Mouse (Mus musculus): Measurements from ENCODE around the gene Ppid. TPM values are rescaled to one million over a fixed set of nuclear protein-coding genes. Genes with fewer than 3 reads are reported as not detected.
A peak's percentile ranks its signal among the peaks of the same experiment; 100 is the strongest.
"Not testable (repeated sequence)": the region's sequence is repeated elsewhere in the genome, so short reads cannot be mapped to it uniquely, and the experiment has no call there.

Gene Ppid
- total RNA-seq, 2 experiments from 2014 or later, result 37.6 to 39.4 TPM

DNA sequence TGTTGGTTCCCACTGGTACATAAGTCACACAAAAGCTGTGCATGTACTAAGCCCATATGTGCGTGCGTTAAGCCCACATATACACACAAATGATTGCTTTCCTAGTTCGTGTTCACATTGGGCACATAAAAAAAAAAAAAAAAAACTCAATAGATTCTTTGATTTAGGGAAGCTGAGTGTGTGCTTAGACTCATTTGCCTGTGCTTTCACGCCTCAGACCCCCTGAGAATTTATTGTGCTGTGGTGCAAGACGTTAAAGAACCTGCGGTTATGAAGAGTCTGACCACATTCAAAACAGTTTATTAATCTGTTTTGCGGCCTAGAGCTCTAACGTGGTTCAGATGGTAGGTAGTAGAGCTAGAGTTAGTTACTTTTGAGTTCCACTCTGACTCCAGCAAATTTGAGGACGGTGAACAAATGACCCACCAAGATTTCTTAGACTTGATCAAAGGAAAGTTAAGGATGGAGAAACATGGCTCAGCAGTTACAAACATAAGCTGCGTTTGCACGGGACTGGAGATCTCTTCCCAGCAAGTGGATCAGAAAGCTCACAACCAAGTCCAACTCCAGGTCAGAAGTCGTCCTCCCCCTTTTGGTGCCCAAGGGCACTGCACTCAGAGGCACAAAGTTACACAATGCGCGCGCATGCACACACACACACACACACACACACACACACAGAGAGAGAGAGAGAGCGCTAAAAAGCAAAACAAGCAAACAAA, 22.4 kb upstream of the Ppid start:
- intact Hi-C loops (cut with DNase I), result loop anchor here (5.0 kb wide), 1 partner anchor 36 kb away; no protein-coding TSS in a partner anchor

DNA sequence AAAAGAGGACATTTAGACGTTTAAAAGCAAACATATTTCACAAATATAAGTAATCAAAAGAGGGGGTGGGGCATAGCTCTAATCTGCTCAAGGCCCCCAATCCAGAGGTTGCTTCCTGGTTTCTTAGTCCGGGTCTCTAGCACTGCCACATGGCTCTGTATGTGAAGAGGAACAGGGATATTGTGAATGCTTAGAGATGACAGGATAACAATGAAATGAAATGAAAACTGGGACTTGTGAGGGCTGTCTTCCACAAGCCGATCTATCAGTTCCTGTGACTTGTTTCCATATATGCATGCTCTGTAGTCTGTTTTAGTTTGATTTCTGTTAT, 21.8 kb upstream of the Ppid start:
- DNase-seq, result no peak
- intact Hi-C loops (cut with DNase I), result loop anchor here (5.0 kb wide), 1 partner anchor 37 kb away; no protein-coding TSS in a partner anchor

More for the DNA sequence above, 22.4 kb upstream of the Ppid start:
- DNase-seq, result no peak

DNA sequence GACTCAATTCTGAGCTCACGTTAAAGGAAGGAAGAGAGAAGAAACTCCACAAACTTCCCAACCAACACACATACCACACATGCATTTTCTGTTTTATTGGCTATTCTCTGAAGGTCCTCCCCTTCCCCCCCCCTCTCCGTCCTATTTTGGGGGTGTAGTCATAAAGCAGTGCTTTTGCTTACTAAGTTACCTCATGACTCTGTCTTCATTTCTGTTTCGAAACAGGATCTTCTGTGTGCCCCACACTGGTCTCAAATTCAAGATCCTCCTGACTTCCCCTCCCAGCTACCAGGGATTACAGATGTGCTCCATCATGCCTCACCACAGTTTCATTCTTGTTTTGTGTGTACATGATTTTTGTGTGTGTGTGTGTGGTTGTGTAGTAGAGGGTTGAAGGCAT, 18.7 kb upstream of the Ppid start:
- no peak for DNase-seq
- intact Hi-C loops (cut with DNase I), result no loop called here

DNA sequence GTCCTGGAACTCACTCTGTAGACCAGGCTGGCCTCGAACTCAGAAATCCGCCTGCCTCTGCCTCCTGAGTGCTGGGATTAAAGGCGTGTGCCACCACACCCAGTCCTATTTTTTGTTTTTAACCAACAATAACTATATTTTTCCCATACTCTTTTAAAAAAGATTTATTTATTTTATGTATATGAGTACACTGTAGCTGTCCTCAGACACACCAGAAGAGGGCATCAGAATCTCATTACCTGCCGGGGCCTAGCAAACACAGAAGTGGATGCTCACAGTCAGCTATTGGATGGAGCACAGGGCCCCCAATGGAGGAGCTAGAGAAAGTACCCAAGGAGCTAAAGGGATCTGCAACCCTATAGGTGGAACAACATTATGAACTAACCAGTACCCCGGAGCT, 17.8 kb upstream of the Ppid start:
- intact Hi-C loops (cut with DNase I); DNase-seq: not testable (repeated sequence)

DNA sequence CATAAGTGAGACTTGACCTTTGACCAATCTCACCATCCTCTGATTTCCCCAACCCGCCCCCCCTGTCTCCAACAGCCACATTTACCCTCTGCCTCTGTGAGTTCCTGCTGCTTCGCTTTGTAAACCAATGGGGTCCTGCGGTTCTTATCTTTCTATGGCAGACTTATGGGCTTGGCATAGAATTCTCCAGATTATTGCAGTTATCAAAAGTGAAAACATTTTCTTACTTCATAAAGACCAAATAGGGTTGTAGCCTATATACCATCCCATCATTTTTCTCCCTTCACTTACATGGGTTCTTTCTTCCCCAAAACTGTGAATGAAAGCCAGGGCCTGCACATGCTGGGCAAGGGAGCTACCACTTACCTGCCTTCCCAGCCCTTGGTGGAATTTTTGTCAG, 16.8 kb upstream of the Ppid start:
- intact Hi-C loops (cut with DNase I), result no loop called here
- DNase-seq, result no peak

DNA sequence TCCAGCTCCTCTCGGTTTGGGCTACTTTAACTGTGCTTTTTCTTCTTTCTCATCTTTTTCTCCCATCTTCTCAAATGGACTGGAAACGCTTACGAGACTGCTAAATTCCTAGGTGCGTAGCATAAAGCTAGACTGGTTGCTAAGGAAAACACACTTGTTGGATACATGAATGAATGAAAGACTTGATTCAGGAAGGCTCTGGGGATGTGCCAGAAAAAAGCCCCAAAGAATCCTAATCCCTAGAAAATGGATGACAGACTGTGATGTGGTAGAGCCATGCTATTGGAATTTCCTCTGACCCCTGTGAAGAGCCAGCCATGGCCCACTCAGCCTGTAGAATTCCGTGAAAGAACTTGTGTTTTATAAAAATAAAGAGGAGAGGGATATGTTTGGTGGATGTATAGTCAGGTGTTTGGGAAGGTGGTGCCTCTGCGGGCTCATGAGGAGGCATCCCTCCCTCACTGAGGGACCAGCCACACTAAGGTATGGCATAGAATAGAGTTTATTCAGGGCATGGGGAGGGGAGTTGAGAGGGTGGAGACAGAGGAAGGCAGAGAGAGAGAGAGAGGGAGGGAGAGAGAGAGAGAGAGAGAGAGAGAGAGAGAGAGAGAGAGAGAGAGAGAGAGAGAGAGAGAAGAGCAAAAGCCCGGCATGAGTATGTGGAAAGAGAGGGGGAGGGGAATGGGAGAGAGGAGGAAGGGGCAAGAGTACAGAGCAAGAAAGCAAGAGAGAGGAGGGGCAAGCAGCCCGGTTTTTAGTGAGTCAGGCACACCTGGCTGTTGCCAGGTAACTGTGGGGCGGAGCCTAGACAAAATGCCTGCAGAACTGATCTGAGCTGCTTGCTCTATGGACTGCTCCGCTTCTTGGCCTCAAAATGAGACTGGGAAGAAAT, 15.3 kb upstream of the Ppid start:
- no peak for DNase-seq
- intact Hi-C loops (cut with DNase I), result no loop called here

DNA sequence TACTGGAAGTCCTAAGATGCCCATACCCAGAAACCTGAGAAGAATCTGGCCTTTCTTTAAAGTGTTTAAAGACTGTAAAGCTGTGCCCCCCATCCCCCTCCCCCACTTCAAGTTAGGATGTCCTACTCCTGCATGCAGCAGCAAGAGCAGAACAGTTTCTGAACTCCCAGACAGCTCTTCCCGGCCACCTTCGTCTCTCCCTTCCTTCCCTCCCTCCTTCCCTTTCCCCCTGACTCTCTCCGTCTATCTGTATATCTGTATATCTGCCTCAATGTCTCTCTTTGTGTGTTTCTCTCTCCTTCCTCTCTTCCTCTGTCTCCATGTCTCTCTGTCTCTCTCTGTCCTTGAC, 14.7 kb upstream of the Ppid start:
- no peak for DNase-seq
- intact Hi-C loops (cut with DNase I), result no loop called here

DNA sequence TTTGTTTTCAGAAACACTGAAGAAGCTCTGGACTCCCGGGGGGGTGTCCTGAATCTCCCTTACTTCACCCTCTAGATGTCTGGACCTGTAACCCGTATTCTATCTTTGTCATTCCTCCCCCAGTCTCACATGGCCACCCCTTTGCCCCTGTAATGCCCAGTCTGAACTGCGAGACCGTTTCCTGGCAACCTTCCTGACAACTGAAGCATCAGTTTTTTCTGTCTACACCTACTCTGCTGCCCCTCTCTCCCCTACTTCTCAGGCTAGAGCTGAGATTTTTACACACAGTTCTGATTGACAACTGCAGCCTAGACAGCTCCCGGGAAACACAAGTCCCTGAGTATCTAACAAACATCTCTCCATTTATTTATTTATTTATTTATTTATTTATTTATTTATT, 14.3 kb upstream of the Ppid start:
- intact Hi-C loops (cut with DNase I), result no loop called here
- no peak for DNase-seq

DNA sequence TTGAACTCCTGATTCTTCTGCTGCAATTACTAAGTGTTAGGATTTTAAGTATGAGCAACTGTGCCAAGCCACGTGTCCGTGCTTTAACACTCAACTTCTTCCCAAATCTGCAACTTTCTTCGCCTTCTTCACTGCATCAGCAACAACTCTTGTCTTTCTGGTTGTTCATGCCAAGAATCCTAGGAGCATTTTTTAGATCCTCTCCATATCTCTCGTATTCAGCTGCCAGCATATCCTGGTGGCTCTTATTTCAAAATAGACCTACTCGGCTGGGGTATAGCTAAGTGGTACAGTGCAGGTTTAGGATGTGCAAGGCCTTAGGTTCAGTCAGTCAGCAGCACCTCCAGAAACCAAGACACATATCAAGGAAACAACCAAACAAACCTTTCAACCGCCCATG, 13.5 kb upstream of the Ppid start:
- DNase-seq, result no peak

DNA sequence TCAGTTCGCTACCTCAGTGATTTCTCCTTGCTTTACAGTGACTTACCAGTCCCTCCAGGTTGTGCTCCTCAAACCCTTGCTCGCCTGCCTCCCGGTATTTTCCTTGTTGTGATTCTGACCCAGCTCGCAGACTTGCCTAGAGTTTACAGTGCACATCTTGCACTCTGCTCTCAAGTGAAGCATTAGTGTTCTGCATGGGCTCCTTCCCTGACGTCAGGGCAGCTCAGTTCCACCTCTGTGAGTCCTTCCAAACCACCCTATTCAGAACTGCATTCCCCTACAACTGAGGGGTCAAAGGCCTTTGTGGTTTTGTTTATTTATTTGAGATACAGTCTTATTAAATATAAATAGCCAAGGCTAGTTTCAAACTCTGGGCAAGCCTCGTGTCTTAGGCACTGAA, 13.0 kb upstream of the Ppid start:
- intact Hi-C loops (cut with DNase I), result no loop called here
- DNase-seq, result no peak

More for the DNA sequence above, 13.5 kb upstream of the Ppid start:
- intact Hi-C loops (cut with DNase I), result no loop called here

DNA sequence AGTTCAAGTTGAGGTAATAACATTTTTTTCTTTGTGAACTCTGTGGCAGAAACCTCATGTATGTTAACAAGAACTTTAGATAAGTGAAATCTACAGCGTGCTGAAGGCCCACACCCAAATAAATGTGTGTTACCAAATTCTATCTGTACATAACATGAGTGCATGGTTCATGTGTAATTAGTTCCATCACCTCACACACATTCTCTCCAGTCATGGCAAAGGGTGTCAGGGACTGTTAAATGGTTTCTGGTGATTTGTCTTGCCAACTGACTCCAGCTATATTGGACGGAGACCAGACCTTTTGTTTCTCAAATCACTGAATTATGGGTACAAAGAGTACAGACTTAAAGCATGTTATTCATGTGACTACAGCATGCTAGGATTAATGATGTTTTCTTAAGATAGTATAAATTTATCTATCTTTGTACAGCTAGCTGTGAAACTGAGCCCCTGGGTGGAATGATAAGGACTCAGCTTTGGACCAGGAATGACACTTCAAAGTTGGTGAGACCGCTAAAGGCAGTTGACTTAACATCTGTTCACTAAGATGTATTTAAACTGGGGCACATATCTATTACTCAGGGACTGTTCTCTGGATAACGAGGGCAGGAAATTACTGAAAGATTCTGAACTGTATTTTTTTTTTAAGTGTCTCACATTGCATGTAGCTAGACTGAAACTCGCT, 11.1 kb upstream of the Ppid start:
- intact Hi-C loops (cut with DNase I), result no loop called here
- DNase-seq, result no peak

DNA sequence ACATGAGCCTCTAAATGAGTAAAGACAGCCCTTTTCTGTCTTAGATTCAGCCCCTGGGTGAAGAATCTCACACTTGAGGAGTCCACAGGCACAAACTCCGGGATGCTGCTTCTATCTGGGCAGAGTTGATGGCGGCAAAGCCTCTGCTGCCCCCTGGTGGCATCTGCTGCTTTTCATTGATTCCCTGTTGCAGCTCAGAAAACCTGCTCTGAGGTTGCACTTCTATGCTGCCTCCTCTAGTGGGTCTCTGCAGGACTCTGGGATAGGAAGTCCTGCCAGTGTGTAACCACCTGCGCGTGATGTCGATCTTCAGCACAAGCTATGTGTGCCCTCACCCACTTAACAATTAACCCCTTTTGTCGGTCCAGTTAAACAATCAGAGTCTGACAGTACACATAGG, 4.3 kb upstream of the Ppid start:
- intact Hi-C loops (cut with DNase I), result loop anchor here (1.0 to 5.0 kb wide), 6 partner anchors 70 to 628 kb away; partner anchors contain the start of gene Rapgef2

DNA sequence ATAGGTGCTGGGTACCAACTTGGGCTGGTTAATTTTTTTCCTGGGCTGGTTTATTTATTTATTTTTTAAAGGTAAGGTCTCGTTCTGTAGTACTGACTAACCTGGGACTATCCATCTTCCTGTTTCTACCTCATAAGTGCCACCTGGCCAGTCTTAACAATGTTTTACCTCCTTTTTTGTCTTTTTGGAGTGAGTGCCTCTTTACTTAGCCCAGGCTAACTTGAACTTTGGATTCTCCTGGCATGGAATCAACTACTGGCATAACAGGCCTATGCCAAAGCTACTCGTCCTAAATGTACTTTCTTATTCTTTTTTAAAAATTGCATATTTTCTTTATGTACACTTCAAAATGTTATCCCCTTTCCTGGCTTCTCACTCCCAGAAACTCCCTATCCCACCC, 1.5 kb upstream of the Ppid start:
- intact Hi-C loops (cut with DNase I), result loop anchor here (5.0 kb wide), 3 partner anchors 72 to 302 kb away; partner anchors contain the start of gene Rapgef2
- DNase-seq, result no peak

More for the DNA sequence above, 4.3 kb upstream of the Ppid start:
- peak; percentile 89 to 93 for DNase-seq

DNA sequence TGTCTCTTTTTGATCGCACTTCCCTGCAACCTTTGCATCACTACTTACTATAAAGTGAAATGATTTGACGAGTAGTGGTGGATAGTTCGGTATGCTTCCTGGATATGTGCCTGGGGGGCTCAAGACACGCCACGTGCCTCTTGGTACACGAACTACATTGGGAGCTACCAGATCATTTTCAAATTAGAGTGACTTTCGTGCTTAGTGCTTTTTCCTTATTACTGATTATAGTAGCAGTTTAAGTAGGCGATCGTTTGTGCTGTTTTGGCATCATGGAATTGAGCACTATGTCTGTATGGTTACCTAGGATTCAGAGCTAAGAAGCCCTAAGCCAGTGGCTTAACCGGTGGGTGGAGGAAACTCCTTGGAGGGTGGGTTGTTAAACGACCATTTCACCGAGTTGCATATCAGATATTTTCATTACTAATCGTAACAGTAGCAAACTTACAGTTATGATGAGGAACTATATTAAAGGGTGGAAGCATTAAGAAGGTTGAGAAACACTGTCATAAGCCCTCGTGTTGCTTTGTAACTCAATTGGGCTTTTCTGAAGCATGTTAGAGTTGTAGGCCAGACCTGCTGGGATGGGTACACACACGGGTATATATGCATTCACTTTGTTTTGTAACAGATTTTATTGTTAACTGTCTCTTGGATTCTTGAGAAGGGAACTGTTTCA, 790 bp downstream of the Ppid start:
- intact Hi-C loops (cut with DNase I), result no loop called here
- no peak for DNase-seq

DNA sequence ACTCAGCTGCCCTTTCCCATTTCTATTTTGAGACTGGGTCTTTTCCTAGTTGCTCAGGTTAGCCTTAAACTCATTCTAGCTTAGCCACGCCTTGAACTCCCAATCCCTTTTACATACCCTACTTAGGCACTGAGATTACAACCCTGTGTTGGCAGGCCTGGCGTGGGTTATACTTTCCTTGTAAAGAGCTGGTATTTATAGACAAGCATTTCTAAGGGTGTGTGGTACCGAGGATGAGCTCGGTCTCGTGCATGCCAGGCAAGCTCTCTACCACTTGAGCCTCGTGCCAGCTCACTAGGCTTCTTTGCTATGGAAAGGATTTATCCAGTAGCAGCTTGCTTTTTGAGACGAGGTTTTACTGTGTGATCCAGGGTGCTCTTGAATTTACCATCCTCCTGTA, 4.3 kb downstream of the Ppid start:
- intact Hi-C loops (cut with DNase I), result no loop called here
- no peak for DNase-seq

DNA sequence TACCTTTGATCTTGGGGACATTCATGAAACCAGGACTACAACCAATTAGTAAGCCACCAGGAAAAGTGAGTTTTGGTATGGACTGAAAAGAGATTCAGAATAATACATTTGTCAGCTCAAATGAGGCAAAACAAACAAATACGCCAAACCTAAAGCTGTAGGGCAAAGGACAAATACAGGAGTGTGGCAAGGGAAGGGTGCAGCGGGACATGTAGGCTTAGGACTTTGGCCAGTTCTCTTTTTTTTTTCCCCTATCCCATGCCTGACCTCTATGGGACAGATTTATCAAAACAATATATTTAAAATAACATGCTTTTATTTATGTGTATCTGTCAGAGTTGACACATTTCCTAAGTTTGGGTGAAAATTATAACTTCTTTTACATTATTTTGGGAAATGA, 18.7 kb downstream of the Ppid start:
- intact Hi-C loops (cut with DNase I), result no loop called here
- DNase-seq, result no peak

DNA sequence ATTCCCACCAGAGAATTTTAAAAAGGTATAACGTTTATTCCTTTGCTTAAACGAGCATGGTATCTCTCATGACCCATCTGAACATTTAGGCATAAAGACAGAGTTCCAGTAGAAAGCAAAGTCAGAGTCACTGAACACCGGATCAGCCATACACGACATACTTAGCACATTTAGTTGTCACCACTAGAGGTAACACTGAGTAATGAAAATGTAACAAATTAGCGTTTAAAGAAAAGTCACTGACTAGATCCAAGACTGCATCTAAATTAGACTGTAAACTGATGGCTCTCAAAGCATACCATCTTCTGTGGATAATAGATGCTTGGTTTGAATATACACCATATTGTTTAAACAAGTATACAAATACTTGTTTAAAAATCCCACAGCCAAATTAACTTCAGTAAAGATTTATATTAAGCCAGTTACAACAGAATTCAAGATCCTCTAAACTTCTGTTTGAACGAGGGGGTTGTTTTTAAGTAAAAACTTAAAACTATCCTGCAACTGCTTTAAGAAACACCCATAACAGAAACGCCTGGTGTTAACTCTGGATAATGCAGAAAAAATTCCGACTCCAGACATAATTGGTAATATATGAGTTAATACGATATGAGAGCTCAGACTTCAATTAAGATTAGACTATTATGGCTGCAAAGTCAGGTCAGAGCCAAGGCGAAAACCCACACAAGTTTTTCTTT, 36.5 kb downstream of the Ppid start:
- intact Hi-C loops (cut with DNase I), result no loop called here
- DNase-seq, result no peak

DNA sequence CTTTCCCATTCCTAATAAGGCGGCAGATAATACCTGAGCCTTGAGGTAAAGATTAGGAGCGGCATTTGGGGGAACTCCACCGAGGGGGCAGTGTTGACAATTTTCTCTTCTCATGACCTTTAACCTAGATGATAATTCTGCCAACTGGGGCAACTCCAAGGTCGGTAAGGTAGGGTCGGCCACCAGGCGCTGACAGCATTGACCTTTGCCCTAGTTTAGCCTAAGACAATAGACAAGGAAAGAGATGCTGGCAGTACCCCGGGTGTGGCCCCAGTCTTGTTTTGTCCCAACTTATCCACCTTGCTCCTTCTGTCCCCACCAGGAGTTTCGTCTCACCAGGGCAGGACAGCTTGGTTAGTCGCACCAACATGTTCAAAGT, 37.0 kb downstream of the Ppid start:
- DNase-seq, result no peak
- intact Hi-C loops (cut with DNase I), result no loop called here

DNA sequence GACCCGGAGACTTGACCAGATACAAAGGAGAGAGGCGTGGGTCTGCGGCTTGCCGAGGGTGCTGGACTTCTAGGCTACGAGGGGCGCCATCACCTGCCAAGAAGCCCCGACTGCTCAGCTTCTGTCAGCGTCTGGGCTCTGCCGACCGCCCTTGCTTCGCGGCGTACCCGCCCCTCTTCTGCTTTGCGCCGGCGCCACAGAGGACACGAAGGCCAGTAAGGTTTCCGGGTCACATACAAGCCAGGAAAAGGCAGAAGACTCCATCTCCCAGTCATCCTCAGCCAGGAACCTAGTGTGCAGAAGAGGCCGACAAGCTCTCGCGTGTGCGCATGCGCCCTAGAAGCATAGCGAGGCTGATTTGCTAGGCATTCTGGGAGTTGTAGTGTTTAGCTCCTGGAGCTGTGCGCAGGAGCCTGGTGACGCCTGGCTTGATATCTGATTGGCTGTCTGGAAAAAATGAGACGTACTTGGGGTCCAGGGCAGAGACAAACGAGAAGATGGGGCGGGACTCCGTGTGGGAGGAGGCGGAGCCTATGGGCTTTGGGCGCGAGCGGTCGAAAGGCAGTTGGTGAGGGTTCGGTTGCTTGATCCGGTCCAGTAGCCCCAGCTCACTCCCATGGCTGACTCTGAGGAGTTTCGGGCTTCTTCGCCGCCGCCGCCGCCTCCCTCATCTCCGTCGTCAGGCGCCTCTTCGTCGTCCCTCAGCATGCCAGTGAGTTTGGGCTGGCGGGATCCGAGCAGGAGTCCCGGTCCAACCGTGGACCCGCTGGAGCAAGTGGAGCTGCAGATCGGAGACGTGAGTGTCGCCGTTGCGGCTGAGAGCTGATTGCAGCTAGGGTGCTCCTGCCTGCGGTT, 37.6 kb downstream of the Ppid start, which contains the start of gene 4930579G24Rik:
Gene 4930579G24Rik, plus strand, starts transcription at position 519 of the 855 bp plus-strand sequence.
- intact Hi-C loops (cut with DNase I), result no loop called here
- peak; percentile 91 to 92 for DNase-seq

All from heart, postnatal 36 days (tissue).